Mouse (Mus musculus) activated CD4-positive, CD25-positive, alpha-beta regulatory T cell, adult 4 months (primary cell): ENCODE measurements around the gene Eif2b2. TPM values are rescaled to one million over a fixed set of nuclear protein-coding genes. Genes with fewer than 3 reads are reported as not detected.

ENCODE experiments used
- ATAC-seq: one replicate; pipeline ENCODE4 v1.8.0; 2017
- polyA plus RNA-seq, 2 experiments: library from polyadenylated mRNA; unstranded; fragments of 100-300 nt; shearing (Covaris generic); gene quantifications; one replicate each; pipeline ENCODE4 v1.2.1; 2017

Eif2b2 gene
- polyA plus RNA-seq = 10 to 100 TPM; 53.5 to 76.2 TPM

GRCm38 (mm10) chr12:85219236-85219904 is at the start of gene Eif2b2:
Gene Eif2b2 (plus strand): TSS chr12:85219481.
- peak; percentile 100 for ATAC-seq

GRCm38 (mm10) chr12:85169877-85170276 is 49.4 kb upstream of the Eif2b2 start:
- no peak for ATAC-seq

DNA sequence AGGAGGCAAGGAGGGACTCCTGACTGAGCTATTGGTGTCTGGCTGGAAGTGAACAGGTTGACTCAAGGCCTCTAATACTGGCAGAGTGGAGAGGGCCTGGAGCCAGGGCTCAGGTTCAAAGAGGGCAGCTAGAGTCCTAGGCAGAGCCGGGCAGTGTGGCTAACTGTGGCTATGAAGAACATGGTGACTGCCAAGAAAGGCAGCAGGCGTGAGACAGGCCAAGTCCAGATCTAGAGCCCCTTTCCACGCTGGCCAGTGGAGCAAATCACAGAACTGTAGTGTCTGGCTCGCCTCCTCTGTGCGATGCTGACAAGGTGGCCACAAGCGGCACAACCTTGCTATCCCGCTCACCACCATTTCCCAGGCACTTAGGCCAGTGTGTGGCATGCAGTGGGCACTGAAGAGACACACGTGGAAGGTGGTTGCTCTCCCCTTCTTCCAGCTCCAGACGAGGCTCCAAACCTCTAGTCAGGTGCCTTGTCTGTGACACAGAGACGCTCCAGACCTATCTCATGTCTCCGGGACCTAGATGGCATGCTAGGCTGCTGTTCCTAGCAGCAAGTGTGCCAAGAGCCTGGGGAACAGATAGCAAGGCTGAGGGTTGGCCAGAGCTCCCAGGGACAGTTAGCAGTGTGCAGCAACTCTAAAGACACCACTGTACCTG is 48.9 kb upstream of the Eif2b2 start:
- no peak for ATAC-seq

GRCm38 (mm10) chr12:85170948-85171307 is 48.4 kb upstream of the Eif2b2 start:
- ATAC-seq = no peak

GRCm38 (mm10) chr12:85174016-85174415 is 45.3 kb upstream of the Eif2b2 start:
- ATAC-seq = no peak

GRCm38 (mm10) chr12:85175087-85175675 is 44.1 kb upstream of the Eif2b2 start:
- ATAC-seq = no peak

GRCm38 (mm10) chr12:85175926-85176845 is 43.1 kb upstream of the Eif2b2 start:
- ATAC-seq = no peak

GRCm38 (mm10) chr12:85176846-85177523 is 42.3 kb upstream of the Eif2b2 start:
- ATAC-seq = peak; percentile 49

DNA sequence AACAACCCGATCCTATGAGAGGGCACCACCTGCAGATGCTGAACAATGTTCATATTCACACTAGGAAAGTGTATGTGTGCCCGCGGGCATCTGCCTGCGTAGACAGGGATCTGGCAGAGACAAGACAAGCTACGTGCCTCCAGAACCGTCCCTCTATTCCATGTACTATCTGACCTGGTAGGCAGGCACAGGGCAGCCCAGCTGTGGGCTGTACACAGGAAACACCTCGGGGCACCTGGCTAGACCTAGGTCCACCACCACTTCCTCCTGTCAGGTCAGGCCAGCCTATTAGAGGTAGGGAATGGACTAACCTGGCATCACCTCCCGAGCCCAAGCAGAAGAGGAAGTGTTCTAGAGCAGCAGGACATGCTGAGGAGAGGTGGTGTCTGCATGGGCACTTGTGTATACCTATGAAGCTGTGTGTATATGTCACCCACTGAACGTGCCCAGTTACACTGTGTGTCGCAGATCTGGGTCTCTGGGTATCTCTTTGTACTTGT is 41.5 kb upstream of the Eif2b2 start, which contains the start of gene Pgf:
Pgf (minus strand) TSS at position 51 of the 500 bp plus-strand sequence.
- no peak for ATAC-seq

DNA sequence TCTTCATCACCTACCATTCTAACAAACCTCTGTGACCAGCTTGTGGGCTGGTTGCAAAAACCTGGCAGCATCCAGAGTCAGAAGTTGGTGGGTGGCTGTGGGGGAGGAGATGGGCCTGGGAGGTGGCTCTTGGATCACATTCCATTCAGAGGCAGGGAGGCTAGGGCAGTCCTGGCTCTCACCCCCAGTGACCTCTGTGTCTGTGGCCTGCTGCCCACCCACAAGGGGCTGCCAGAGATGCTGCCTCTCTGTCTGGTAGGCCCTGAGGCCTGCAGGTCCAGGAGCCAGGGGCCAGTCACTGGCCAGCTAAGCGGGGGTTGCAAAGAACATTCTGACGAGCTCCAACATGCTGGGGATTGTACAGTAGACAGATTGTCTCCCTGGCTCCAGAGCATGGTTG is 41.0 kb upstream of the Eif2b2 start:
- ATAC-seq = no peak

GRCm38 (mm10) chr12:85181475-85182344 is 37.6 kb upstream of the Eif2b2 start:
- no peak for ATAC-seq

GRCm38 (mm10) chr12:85182345-85182643 is 37.0 kb upstream of the Eif2b2 start:
- no peak for ATAC-seq

- ATAC-seq = no peak
These were observed 36.4 kb upstream of the Eif2b2 start for GRCm38 (mm10) chr12:85182898-85183297.

GRCm38 (mm10) chr12:85184118-85184517 is 35.2 kb upstream of the Eif2b2 start:
- ATAC-seq = no peak

DNA sequence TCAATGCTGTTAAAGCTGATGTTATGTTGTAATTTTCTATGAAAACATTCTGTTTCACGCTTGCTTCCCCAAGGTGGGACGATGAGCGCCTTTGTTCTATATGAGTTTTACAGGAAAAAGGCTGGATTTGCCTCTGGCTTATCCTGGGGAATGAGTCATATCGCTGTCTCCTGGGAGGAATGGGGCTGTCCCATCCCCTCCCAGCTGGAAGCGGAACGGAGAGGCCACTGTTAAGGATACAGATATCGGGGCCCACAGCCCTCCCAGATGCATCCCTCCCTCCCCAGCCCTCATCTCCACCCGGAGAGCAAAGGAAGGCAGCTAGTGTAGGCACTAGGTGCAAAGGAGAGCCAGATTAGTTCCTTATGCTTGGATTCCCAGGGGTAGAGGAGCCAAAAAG is 33.5 kb upstream of the Eif2b2 start:
- ATAC-seq = no peak

DNA sequence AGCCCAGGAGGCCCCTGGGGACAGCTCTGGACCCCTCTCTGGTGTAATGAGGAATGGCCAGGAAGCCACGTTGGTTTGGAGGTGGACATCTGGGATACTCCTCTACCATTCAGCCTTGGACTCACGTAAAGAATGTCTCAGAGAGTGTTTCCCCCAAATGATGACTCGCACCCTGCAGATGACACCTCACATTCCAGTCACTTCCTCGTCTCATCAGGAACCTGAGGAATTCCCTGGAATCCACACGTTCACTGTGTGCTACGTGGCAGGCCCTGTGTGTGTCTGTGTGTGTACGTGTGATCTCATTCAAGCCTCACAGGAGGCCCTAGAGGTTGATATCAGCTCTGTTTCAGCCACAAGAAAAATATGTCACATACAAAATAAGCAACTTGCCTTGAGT is 32.9 kb upstream of the Eif2b2 start:
- ATAC-seq = no peak

DNA sequence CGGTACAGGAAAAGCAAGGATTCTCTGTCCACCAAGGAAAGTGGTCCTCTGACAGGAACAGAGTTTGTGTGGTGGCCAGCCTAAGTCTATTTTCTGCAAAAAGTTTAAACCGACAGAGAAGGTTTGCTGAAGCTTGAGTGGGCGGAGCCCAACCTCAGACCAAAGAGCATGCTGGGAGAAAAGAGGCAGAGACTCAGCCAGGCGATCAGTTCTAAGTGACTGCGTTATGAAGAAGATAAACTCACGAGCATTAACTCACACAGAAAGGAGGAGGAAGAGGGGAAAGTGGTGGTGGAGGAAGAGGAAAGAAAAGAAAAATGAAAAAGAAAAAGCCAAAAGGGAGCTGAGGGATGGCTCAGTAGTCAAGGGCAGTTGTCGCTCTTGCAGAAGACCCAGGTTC is 29.0 kb upstream of the Eif2b2 start:
- ATAC-seq = no peak

- no peak for ATAC-seq
These were observed 26.7 kb upstream of the Eif2b2 start for GRCm38 (mm10) chr12:85192461-85193108.

GRCm38 (mm10) chr12:85193146-85193545 is 26.1 kb upstream of the Eif2b2 start:
- no peak for ATAC-seq

DNA sequence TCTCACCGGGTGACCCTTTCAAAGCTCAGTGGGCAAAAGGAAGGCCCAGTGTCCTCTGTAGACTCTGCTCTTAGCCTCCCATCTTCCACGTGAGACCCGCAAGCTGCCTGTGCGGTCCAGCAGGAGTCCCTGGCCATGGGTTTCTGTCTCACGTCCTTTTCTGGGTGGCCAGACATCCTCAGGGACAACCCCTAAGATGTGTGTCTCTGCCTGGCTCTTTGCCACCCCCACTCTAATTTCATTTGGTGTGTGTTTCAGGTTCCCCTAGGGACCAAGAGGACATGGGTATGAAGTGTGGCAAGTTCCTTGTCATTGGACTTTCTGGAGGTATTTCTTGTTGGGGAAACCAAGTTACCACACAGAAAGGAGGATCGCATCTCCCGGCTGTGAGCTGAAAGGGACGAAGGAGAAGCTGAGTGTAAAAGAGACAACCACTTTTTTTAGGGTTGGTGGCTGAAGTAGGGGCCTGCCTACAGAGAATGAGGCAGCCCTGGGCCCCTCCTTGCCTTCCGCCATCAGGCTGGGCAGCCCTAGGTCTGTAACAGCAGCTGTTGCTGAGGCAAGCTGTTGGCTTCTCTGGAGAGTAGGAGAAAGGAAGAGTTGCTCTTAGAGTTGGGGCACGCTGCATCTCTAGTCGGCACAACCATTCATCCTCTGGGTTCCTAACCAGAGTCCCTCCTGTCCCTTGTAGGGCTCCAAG is 25.2 kb upstream of the Eif2b2 start:
- ATAC-seq = no peak
